Mouse (Mus musculus): ENCODE data around the gene Tbc1d7.

DNA sequence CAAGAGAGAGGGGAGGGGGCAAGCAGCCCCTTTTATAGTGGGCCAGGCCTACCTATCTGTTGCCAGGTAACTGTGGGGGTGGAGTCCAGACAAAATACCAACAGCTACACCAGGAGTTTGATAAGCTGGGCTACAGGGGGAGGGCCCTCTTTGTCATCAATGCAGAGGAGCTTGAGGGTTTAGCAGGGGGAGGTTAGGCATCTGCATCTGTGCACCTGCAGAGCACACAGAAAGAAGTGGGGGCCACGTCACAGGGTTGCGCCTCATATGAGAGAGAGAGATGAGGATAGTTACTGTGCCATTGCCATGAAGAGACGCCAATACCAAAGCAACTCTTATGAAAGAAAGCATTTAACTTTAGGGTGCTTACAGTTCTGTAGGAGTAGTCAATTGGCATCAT lies 5.4 kb upstream of the Tbc1d7 start:
- TF ChIP-seq CTCF (IDR thresholded peaks at IDR 0.05; ENCODE audit: insufficient read depth, low read depth, low read length) = no peak
- no peak for TF ChIP-seq POLR2A (IDR thresholded peaks at IDR 0.05; ENCODE audit: insufficient read depth, low read depth, low read length)

All from olfactory bulb, adult 2 months (tissue).